Mouse (Mus musculus) layer of hippocampus, postnatal 36 days (tissue): ENCODE measurements around the gene Fam208b. TPM values are rescaled to one million over a fixed set of nuclear protein-coding genes. Genes with fewer than 3 reads are reported as not detected.

ENCODE experiments used
- total RNA-seq, 2 experiments: library from RNA; stranded (reverse); gene quantifications; 2 replicates each; pipeline ENCODE4 v1.2.3; 2021

The Fam208b gene
- total RNA-seq, 2 experiments from 2014 or later: 23.0 to 29.5 TPM

Other genes starting within 250 kb of the Fam208b start
- 100 to 1,000 TPM; 285 to 292 TPM for gene Gdi2, start 73.0 kb downstream of the Fam208b start, total RNA-seq
- 10 to 100 TPM; 31.5 to 34.5 TPM for gene Asb13, start 22.9 kb upstream of the Fam208b start, total RNA-seq
- not detected for gene Calml3, start 193.2 kb upstream of the Fam208b start, total RNA-seq
- not detected for gene Calm4, start 226.6 kb upstream of the Fam208b start, total RNA-seq
- not detected for gene Calm5, start 243.1 kb upstream of the Fam208b start, total RNA-seq